Mouse (Mus musculus) embryonic fibroblast, embryonic 13.5 days (primary cell): ENCODE measurements at regions not wholly inside any gene's neighbourhood (a gene's known extent, or its start where the extent isn't known, plus 50 kb on each side); places are given as distances from the start of the nearest gene placed in this dataset.

ENCODE experiments used
- CTCF ChIP-seq: IDR thresholded peaks from 2 replicates; pipeline ENCODE4 v1.5.1; 2011; ENCODE audit warnings: mild to moderate bottlenecking, control low read depth, low read length, moderate library complexity, borderline replicate concordance; ENCODE audit not compliant: insufficient read depth
- POLR2A ChIP-seq: IDR thresholded peaks from 2 replicates; pipeline ENCODE4 v1.6.1; 2011; ENCODE audit warnings: low read depth, mild to moderate bottlenecking, control low read depth, low read length, moderate library complexity

- no peak for TF ChIP-seq CTCF
- no peak for TF ChIP-seq POLR2A
Observed at GRCm38 (mm10) chr2:174020447-174020846, 55.7 kb upstream of the Stx16 start.
